24 mouse cellular contexts compared by ENCODE assay signal in genomic region chr5:105816118-105816517, GRCm38 (mm10).
"Had no signal": no experiment of that assay in that cellular context is flagged by ENCODE, and none has a peak within 500 bp of the region (broad histone marks: within the 10 kb centered on the region; RNA-seq: fewer than 3 reads in every experiment).

No protein-coding gene starts in this region.

- H3K4me1 ChIP-seq: heart, embryonic 10.5 days; intestine, embryonic 15.5 days; limb, embryonic 10.5 days had no signal

- DNase-seq: gastrocnemius, adult 2 months; gastrocnemius, postnatal 10 days; gastrocnemius, postnatal 25 days; heart, adult 18-20 months; heart, postnatal 10 days; heart, postnatal 4 days; kidney, adult 8-10 months; kidney, postnatal 10 days; kidney, postnatal 4 days; liver had no signal

- H3K9ac ChIP-seq: heart, embryonic 12.5 days; hindbrain, embryonic 12.5 days; hindbrain, embryonic 14.5 days; intestine, embryonic 15.5 days; limb, embryonic 12.5 days had no signal

- H3K27ac ChIP-seq: gastrocnemius, adult 2 months; heart, embryonic 10.5 days; hindbrain, embryonic 10.5 days; hindbrain, embryonic 12.5 days; hindbrain, embryonic 14.5 days; intestine, embryonic 15.5 days; layer of hippocampus, adult 2 months; left cerebral cortex, adult 2 months; limb, embryonic 10.5 days; limb, embryonic 12.5 days had no signal

- H3K9me3 ChIP-seq: heart, embryonic 10.5 days; intestine, embryonic 15.5 days; limb, embryonic 10.5 days had no signal

- H3K27me3 ChIP-seq: hindbrain, embryonic 12.5 days; intestine, embryonic 15.5 days; limb, embryonic 12.5 days had no signal

- H3K4me3 ChIP-seq: gastrocnemius, adult 2 months; heart, embryonic 10.5 days; heart, embryonic 12.5 days; hindbrain, embryonic 10.5 days; hindbrain, embryonic 12.5 days; intestine, embryonic 15.5 days; layer of hippocampus, adult 2 months; left cerebral cortex, adult 2 months; limb, embryonic 10.5 days; limb, embryonic 12.5 days had no signal

- ATAC-seq: forebrain, embryonic 16.5 days; hindbrain, embryonic 16.5 days; inflammation-experienced regulatory T-cells, adult 6 months; intestine, embryonic 15.5 days; intestine, postnatal 0 days had no signal

- H3K4me2 ChIP-seq: heart, embryonic 12.5 days; hindbrain, embryonic 12.5 days; hindbrain, embryonic 14.5 days; intestine, embryonic 15.5 days; limb, embryonic 12.5 days had no signal
